Mouse (Mus musculus) heart, postnatal 0 days (tissue): ENCODE data around the gene Strn. TPM values are rescaled to one million over a fixed set of nuclear protein-coding genes. Genes with fewer than 3 reads are reported as not detected.
"Not testable (repeated sequence)": the region's sequence is repeated elsewhere in the genome, so short reads cannot be mapped to it uniquely, and the experiment has no call there.

Experiments used
- ATAC-seq: fragments of 200-750 bp; cut with Nextera tagmentation; 2 replicates; pipeline ENCODE4 v1.8.0; 2017; ENCODE audit warnings: low read depth, moderate number of reproducible peaks, moderate library complexity; ENCODE audit not compliant: insufficient read depth
- DNase-seq: peaks from one replicate; pipeline ENCODE4 v3.0.0-alpha.2; 2016; ENCODE audit warnings: low spot score
- H3K27ac ChIP-seq: fragments of 300-500 bp; sonication (generic); 2 replicates; pipeline ENCODE4 v1.5.1; 2014; ENCODE audit warnings: low read depth, mild to moderate bottlenecking
- H3K27me3 ChIP-seq: fragments of 300-500 bp; sonication (generic); 2 replicates; pipeline ENCODE4 v1.6.1; 2014; ENCODE audit warnings: low read length, mixed read lengths; ENCODE audit not compliant: control insufficient read depth, insufficient read depth
- H3K36me3 ChIP-seq: fragments of 300-500 bp; sonication (generic); replicated peaks from 2 replicates; pipeline ENCODE4 v1.6.1; 2014; ENCODE audit warnings: low read length, mixed read lengths; ENCODE audit not compliant: control insufficient read depth, insufficient read depth
- H3K4me1 ChIP-seq: fragments of 300-500 bp; sonication (generic); 2 replicates; pipeline ENCODE4 v1.6.1; 2014; ENCODE audit warnings: antibody characterized with exemption; ENCODE audit not compliant: control insufficient read depth, insufficient read depth
- H3K4me2 ChIP-seq: fragments of 300-500 bp; sonication (generic); 2 replicates; pipeline ENCODE4 v1.6.1; 2014; ENCODE audit warnings: low read depth, mild to moderate bottlenecking, low read length, moderate library complexity
- H3K4me3 ChIP-seq: fragments of 300-500 bp; sonication (generic); 2 replicates; pipeline ENCODE4 v1.5.1; 2014; ENCODE audit warnings: low read depth, low read length
- H3K9ac ChIP-seq: fragments of 300-500 bp; sonication (generic); replicated peaks from 2 replicates; pipeline ENCODE4 v1.6.1; 2014; ENCODE audit warnings: low read depth, low read length, mixed read lengths
- H3K9me3 ChIP-seq: fragments of 300-500 bp; sonication (generic); replicated peaks from 2 replicates; pipeline ENCODE4 v1.6.1; 2016; ENCODE audit warnings: low read length; ENCODE audit not compliant: control insufficient read depth
- CTCF ChIP-seq: IDR thresholded peaks from 2 replicates; pipeline ENCODE4 v1.5.1; 2016; ENCODE audit warnings: antibody characterized with exemption, control low read depth, low read depth
- EP300 ChIP-seq: IDR thresholded peaks from 2 replicates; pipeline ENCODE4 v1.6.1; 2016; ENCODE audit warnings: antibody characterized with exemption, low read depth
- WGBS: fragments of 180-500 bp; shearing (Covaris S2); extraction: QIAGEN DNeasy Blood & Tissue Kit; methylation state at CpG from one replicate; pipeline ENCODE4 v1.1.7; 2014; 5-methylcytosine and 5-hydroxymethylcytosine counted together
- polyA plus RNA-seq: library from polyadenylated mRNA; unstranded; fragments of >200 nt; fragmentation: Nextera tagmentation; extraction: Ambion mirVana; gene quantifications from 2 replicates; pipeline ENCODE4 v1.2.1, GENCODE M21; 2015
- total RNA-seq: library from RNA; depleted of rRNA; stranded (reverse); fragments of >200 nt; gene quantifications from 2 replicates; pipeline ENCODE4 v1.2.3, GENCODE M21; 2014; ENCODE audit warnings: low replicate concordance

Gene Strn
- total and polyA plus RNA-seq, 2 experiments from 2014 or later: 8.0 to 29.1 TPM

DNA sequence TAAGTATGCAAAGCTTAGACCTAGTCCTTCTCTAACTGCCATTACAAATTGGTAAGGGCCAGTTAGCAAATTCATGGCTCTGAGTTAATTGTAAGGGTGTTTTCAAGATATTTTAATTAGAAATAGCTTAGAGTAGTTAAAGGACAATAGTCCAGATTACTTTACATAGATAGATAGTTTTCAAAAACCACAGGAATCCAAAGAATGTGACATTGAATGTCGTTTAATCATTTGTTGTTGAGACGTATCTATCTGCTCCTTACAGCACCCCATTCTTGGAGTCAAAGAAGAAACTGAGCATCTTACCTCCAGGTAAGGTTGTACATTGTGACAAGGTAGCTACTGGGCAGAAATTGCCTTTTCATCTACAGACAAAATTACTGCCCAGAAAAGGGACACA lies 26.7 kb downstream of the Strn start:
- Histone ChIP-seq H3K4me1 (no peaks in the 10 kb centered on the region), H3K36me3 (peaks cover 10% of the 10 kb centered on the region; the same call in 1 of the 2 replicates), H3K4me3 (no peak overlapping the region), H3K9me3 (0 out of 2 replicates have a peak, but pooled peaks cover 6% of the 10 kb centered on the region), H3K27ac (no peak overlapping the region), H3K9ac (no peak overlapping the region), H3K4me2 (no peak overlapping the region), H3K27me3 (no peaks in the 10 kb centered on the region)
- 50% methylated on average over 2 of the region's 2 CpGs for WGBS
- no peak for TF ChIP-seq CTCF
- no peak for TF ChIP-seq EP300
- ATAC-seq (no peak), DNase-seq (no peak)

DNA sequence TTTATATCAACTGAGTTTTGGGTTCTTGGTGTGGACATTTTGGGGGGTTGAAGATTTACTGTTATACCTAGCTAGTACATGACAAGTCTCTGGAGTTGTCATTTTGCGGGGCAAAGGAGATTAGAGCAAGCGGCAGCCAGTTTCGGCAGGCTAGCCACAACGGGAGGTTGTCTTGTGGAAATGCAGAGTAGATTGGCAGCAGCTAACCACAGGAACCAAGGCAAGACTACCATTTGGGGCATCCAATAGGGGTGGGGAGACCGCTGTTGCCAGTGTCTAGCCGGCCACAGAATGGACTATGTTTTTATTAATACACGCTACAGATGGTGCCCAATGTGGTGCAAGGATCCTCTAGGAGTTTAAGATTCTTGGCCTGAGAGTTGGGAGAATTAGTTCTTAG lies 28.6 kb downstream of the Strn start:
- Histone ChIP-seq H3K36me3 (peaks cover 10% of the 10 kb centered on the region; the same call in 1 of the 2 replicates), H3K4me2 (no peak overlapping the region), H3K9ac (no peak overlapping the region), H3K4me1 (no peaks in the 10 kb centered on the region), H3K27ac (no peak overlapping the region), H3K4me3 (no peak overlapping the region), H3K9me3 (0 out of 2 replicates have a peak, but pooled peaks cover 6% of the 10 kb centered on the region), H3K27me3 (no peaks in the 10 kb centered on the region)
- no peak for ATAC-seq
- DNase-seq: no peak
- TF ChIP-seq EP300: no peak
- TF ChIP-seq CTCF: no peak
- 73% methylated on average over 7 of the region's 7 CpGs for WGBS

DNA sequence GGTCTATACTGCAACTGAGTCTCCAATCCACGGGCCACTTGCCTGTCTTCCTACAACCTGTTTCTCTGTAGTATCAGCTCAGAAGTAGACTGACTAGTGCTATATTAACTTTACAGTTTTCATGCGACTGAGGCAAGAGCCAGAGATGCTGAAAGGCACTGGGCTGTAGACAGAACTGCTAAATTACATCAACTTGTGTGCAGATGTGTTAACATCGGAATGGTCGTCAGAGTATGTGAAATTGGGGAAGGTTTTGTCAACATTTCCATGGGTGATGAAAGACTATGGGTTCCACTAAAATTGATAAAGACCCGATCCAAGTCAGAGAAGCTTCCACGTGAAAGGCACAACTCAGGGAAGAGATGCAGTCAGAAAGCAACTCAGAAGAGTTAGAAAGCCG lies 34.0 kb downstream of the Strn start:
- ATAC-seq (no peak), DNase-seq (no peak)
- Histone ChIP-seq H3K9me3 (0 out of 2 replicates have a peak, but pooled peaks cover 6% of the 10 kb centered on the region), H3K27ac (no peak overlapping the region), H3K9ac (no peak overlapping the region), H3K36me3 (peaks cover 20% of the 10 kb centered on the region), H3K4me1 (no peaks in the 10 kb centered on the region), H3K4me2 (no peak overlapping the region), H3K4me3 (no peak overlapping the region), H3K27me3 (no peaks in the 10 kb centered on the region)
- WGBS: 79% methylated on average over 7 of the region's 7 CpGs
- TF ChIP-seq CTCF: no peak
- TF ChIP-seq EP300: no peak

DNA sequence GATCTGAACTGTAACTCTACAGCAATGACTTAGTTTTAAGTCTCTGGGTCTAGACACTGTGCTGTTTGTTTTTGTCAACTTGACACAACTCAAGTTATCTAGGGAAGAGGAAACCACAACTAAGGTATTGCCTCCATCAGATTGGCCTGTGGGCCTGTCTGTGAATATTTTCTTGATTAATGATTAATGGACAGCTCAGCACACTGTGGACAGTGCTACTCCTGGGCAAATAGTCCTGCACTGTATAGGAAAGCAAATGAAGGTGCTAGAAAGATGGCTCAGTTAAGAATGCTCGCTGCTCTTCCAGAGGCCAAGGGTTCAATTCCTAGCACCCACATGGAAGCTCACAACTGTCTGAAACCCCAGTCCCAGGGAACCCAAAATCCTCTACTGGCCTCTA lies 38.0 kb downstream of the Strn start:
- DNase-seq (no peak), ATAC-seq (no peak)
- TF ChIP-seq EP300: no peak
- no peak for TF ChIP-seq CTCF
- no peaks in the 10 kb centered on the region for H3K27me3 ChIP-seq
- no peak overlapping the region for H3K27ac ChIP-seq
- H3K36me3 ChIP-seq: peaks cover 10% of the 10 kb centered on the region
- no peaks in the 10 kb centered on the region for H3K4me1 ChIP-seq
- H3K4me3 ChIP-seq: no peak overlapping the region
- H3K9me3 ChIP-seq: no peaks in the 10 kb centered on the region
- no peak overlapping the region for H3K4me2 ChIP-seq
- no peak overlapping the region for H3K9ac ChIP-seq
- 91% methylated on average over 1 of the region's 1 CpGs for WGBS

DNA sequence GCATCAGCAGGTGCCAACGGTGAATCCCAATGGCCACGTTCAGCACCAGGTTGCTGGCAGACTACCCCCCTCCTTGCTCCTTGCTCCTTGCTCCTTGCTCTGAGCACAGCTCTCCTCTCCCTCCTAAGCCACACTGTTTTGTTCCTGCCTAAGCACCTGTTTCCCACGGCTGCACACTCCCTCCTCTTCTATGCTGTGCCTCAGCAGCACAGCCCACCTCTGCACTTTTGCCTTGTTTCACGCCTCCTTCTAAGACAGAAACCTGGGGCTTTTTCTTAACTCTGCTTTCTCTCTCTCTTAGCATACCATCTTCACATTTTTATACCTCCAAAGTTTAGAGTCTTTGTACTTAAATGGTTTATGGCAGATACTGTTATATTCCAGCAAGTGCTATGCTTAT lies 39.5 kb downstream of the Strn start:
- ATAC-seq (no peak), DNase-seq (no peak)
- WGBS: 81% methylated on average over 4 of the region's 4 CpGs

DNA sequence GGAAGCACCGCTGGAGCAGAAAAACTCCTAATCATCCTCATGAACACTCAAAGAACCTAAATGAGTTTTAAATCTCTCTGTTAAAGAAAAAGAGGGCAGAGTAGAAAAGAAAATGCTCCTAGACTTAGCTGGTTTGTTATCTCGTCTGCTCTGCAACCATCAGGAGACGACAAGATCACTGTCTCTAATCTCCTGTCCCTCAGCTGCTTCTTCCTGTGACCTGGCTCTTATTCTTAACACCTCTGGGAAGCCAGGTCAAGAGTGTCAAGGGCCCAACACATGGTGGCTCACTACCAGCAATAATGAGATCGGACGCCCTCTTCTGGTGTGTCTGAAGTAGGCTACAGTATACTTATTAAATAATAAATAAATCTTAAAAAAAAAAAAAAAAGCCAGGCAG lies 40.1 kb downstream of the Strn start:
- H3K9me3 ChIP-seq: no peaks in the 10 kb centered on the region

More for the DNA sequence above, 39.5 kb downstream of the Strn start:
- Histone ChIP-seq H3K27me3 (no peaks in the 10 kb centered on the region), H3K36me3 (peaks cover 10% of the 10 kb centered on the region), H3K4me3 (no peak overlapping the region), H3K4me2 (no peak overlapping the region), H3K27ac (no peak overlapping the region), H3K9ac (no peak overlapping the region), H3K4me1 (no peaks in the 10 kb centered on the region), H3K9me3 (no peaks in the 10 kb centered on the region)
- no peak for TF ChIP-seq CTCF
- no peak for TF ChIP-seq EP300

DNA sequence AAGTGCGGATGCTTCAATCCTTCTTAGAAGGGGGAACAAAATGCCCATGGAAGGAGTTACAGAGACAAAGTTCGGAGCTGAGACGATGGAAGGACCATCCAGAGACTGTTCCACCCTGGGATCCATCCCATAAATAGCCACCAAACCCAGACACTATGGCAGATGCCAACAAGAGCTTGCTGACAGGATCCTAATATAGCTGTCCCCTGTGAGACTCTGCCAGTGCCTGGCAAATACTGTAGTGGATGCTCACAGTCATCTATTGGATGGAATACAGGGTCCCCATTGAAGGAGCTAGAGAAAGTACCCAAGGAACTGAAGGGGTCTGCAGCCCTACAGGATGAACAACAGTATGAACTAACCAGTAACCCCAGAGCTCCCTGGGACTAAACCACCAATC lies 47.8 kb downstream of the Strn start:
- not testable (repeated sequence) for H3K9ac ChIP-seq, H3K27me3 ChIP-seq, DNase-seq, H3K4me1 ChIP-seq, H3K27ac ChIP-seq, H3K9me3 ChIP-seq, H3K4me2 ChIP-seq, H3K4me3 ChIP-seq, ATAC-seq
- peaks cover 36% of the 10 kb centered on the region for H3K36me3 ChIP-seq
- WGBS: 52% methylated on average over 3 of the region's 3 CpGs

More for the DNA sequence above, 40.1 kb downstream of the Strn start:
- Histone ChIP-seq H3K4me3 (no peak overlapping the region), H3K4me2 (no peak overlapping the region), H3K36me3 (peaks cover 10% of the 10 kb centered on the region), H3K27me3 (no peaks in the 10 kb centered on the region), H3K27ac (no peak overlapping the region), H3K9ac (no peak overlapping the region), H3K4me1 (no peaks in the 10 kb centered on the region)
- ATAC-seq: no peak
- TF ChIP-seq CTCF (no peak), EP300 (no peak)
- DNase-seq: no peak
- WGBS: 64% methylated on average over 5 of the region's 5 CpGs
